Mouse (Mus musculus) neutrophil, adult 59 days (primary cell): ENCODE measurements around the gene Rhbdf1. TPM values are rescaled to one million over a fixed set of nuclear protein-coding genes. Genes with fewer than 3 reads are reported as not detected.

Source experiments
- total RNA-seq, 2 experiments: library from RNA; stranded (reverse); gene quantifications; 1 replicate in 1 of 2; 2 replicates in 1 of 2; pipeline ENCODE4 v1.2.4; 2023

The Rhbdf1 gene
- 1 to 10 TPM in 1 of 2 experiments, under 1 TPM in 1; 0.36 to 1.1 TPM for total RNA-seq

GRCm38 (mm10) chr11:32221951-32222409 lies at the start of gene Rhbdf1:
Gene Rhbdf1 (minus strand): TSS chr11:32222300.

GRCm38 (mm10) chr11:32267188-32267884 lies 45.2 kb upstream of the Rhbdf1 start, which contains the start of gene Nprl3:
Gene Nprl3 (minus strand): TSS chr11:32267707.

DNA sequence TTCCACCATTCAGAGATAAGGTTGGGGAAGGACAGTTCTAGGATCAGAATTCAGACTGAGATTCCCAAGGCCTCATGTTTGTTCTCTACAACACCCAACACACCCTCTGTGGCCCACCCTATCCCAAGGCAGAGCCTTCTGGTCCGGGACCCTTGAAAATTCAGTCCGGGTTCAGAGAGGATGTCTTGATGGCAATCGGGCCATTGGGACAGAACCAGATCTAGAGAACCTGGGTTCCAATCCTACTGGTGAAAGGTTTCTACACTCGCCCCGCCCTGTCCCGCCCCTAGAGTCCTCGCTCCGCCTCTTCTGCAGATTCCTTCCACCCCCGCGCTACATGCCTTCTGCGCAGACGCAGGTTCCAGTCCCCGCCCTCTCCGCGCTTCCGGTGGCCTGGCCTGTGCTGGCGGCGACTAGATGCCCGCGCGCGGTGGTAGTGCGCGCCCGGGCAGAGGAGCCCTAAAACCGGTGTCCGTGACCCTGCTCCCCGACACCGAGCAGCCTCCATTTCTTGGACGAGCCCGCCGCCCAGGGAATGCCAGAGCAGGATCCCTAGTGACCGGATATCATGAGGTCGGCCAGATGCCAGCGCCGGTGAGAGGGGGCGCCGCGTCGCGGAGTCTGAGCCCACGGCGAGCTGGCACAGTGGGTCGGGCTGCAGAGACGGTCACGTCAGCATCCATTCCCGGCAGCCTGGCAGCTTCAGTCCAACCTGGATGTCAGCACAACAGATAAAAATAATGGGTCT lies 4.2 kb upstream of the Rhbdf1 start, which contains the start of gene Mpg:
TSS of gene Mpg (plus strand) at position 382 of the 748 bp plus-strand sequence.

DNA sequence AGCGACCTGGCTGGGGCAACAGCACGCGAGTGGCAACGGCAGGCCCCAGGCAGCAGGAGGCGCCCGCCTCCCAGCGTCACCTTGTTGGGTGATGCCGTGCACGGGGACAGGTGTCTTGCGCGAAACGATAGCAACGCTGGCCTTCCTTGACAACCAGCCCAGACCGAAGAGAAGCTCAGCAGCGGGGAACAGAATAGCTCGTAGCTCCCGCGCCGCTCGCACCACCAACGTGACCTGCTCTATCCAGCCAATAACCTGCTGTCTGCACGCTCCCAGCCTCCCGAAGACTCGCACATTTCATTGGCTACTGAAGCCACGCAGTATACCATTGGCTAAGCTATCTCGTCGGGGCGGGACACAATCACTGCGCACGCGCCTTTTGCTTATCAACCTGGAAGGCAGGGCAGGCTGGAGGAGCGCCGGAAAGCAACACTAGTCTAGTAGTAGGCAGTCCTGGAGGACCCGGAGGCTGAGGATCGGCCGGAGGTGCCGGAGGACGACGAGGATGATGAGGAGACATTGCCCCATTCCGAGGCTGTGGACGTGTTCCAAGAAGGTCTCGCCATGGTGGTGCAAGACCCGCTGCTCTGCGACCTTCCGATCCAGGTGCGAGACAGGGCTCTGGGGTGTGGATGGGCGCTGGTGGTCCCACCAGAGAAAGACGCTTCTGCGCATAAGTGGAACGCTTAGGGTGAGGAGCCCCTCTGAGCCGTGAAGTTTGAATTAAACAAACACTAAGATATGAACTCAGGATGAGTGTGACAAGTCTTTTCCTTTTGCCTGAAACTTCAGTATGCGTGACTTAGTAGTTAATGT lies 16.8 kb downstream of the Rhbdf1 start, which contains the start of gene Snrnp25:
TSS of gene Snrnp25 (plus strand) at position 358 of the 816 bp plus-strand sequence.

DNA sequence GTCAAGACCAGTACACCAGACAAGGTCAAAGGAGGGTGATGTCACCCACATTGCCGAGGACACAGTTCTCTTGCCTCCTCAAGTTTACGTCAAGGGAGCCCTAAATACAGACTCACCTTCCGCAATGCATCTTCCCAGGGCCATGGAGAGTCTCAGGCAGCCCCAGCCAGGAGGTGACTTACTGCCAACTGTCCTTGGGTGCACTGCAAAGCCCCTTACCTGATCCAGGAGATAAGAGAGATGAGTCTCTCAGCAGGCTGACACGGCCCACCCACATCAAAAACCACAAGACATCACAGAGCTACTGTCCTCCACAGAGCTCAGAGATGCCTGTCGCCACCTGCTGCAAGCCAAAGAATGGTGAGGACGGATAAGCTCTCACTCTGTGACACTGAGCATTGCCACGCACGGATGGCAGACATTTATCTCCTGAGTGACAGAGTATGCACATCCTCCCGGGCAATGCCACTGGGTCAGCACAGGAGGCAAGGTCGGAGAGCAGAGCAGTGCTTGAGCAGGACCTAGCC lies 22.0 kb downstream of the Rhbdf1 start, which contains the start of gene Il9r:
TSS of gene Il9r (minus strand) at position 205 of the 527 bp plus-strand sequence.

Other genes starting within 250 kb of the Rhbdf1 start
- under 1 TPM in 1 of 2 experiments, not detected in 1; 0.44 TPM for gene Nsg2, start 221.8 kb downstream of the Rhbdf1 start, total RNA-seq
- under 1 TPM; 0.16 to 0.18 TPM for gene Il9r, start 22.0 kb downstream of the Rhbdf1 start, total RNA-seq
- 10 to 100 TPM; 10.8 to 15.6 TPM for gene Snrnp25, start 16.9 kb downstream of the Rhbdf1 start, total RNA-seq
- gene Mpg, start 4.2 kb upstream of the Rhbdf1 start, total RNA-seq, result 1 to 10 TPM; 8.3 to 9.1 TPM
- 10 to 100 TPM; 16.4 to 18.4 TPM for gene Nprl3, start 45.4 kb upstream of the Rhbdf1 start, total RNA-seq
- not detected for gene Hba-x, start 54.1 kb upstream of the Rhbdf1 start, total RNA-seq
- 1,000 to 10,000 TPM; 1,163 to 1,619 TPM for gene Hba-a1, start 61.2 kb upstream of the Rhbdf1 start, total RNA-seq
- gene Hbq1b, start 64.7 kb upstream of the Rhbdf1 start, total RNA-seq, result 1 to 10 TPM; 2.0 to 2.8 TPM
- 100 to 1,000 TPM; 626 to 696 TPM for gene Hba-a2, start 74.2 kb upstream of the Rhbdf1 start, total RNA-seq
- gene Hbq1a, start 77.8 kb upstream of the Rhbdf1 start, total RNA-seq, result not detected
- 1 to 10 TPM; 4.0 to 5.8 TPM for gene Sh3pxd2b, start 125.5 kb upstream of the Rhbdf1 start, total RNA-seq
- 1 to 10 TPM in 1 of 2 experiments, under 1 TPM in 1; 0.82 to 2.2 TPM for gene Ubtd2, start 233.1 kb upstream of the Rhbdf1 start, total RNA-seq